Mouse (Mus musculus) embryo, embryonic 9.5 days (tissue): ENCODE data around the gene Sfpq.
"Not testable (repeated sequence)": the region's sequence is repeated elsewhere in the genome, so short reads cannot be mapped to it uniquely, and the experiment has no call there.

Experiments used
- DNase-seq: peaks from one replicate; pipeline ENCODE4 v3.0.0-alpha.2; 2017; ENCODE audit errors: extremely low spot score

The Sfpq gene

GRCm38 (mm10) chr4:127021151-127021945 lies at the start of gene Sfpq:
Gene Sfpq, plus strand, starts transcription at chr4:127021324.
- peak; percentile 99 for DNase-seq

DNA sequence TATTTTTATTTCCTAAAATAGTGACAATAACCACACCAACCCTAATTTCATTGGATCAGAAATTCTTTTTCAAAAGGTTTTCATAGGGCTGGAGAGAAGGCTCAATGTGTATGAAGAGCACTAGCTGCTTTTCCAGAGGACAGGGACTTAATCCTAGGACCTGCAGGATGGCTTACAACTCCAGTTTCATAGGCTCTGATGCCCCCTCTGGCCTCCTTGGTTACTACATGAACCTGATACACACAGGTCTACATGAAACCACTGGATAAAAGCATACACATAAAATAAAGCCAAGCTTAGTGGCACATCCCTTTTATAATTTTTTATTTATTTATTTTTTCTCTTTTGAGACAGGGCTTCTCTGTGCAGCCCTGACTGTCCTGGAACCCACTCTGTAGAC lies 43.7 kb upstream of the Sfpq start:
- no peak for DNase-seq

- DNase-seq, result no peak
These were observed 42.4 kb upstream of the Sfpq start for GRCm38 (mm10) chr4:126978706-126979105.

- DNase-seq, result no peak
These were observed 37.8 kb upstream of the Sfpq start for GRCm38 (mm10) chr4:126983321-126983720.

DNA sequence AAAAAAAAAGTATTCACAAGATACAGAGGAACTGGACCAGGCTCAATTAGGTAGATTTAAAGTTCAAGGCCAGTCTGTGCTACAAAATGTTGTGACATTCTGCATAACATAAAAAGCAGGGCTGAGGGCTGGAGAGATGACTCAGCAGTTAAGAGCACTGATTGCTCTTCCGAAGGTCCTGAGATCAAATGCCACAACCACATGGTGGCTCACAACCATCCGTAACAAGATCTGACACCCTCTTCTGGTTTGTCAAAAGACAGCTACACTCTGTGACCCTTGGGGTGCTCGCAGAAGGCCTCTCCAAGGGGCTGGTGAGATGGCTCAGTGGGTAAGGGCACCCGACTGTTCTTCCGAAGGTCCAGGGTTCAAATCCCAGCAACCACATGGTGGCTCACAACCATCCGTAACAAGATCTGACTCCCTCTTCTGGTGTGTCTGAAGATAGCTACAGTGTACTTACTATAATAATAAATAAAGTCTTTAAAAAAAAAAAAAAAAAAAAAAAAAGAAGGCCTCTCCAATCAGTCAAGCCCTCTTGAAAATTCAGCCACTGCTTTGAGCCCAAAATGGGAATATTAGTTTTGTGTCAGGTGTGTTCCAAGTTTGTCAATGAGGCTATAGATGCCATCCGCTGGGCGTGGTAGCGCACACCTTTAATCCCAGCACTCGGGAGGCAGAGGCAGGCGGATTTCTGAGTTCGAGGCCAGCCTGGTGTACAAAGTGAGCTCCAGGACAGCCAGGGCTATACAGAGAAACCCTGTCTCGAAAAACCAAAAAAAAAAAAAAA lies 37.2 kb upstream of the Sfpq start:
- not testable (repeated sequence) for DNase-seq

DNA sequence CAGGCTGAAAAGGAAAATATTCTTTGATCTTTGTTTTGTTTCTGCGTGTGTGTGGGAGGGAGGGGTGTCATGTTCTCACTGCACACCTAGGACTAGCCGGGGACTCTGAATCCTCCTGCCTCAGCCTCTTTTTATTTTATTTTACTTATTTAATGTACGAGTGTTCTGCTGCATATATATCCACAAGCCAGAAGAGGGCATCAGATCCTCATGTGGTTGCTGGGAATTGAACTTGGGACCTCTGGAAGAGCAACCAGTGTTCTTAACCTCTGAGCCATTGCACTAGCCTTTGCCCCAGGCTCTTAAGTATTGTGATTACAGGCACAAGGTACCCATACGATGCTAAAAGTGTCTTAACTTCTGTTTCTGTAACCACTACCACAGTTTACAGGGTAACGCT lies 34.4 kb upstream of the Sfpq start:
- no peak for DNase-seq

GRCm38 (mm10) chr4:126988503-126988902 lies 32.6 kb upstream of the Sfpq start:
- no peak for DNase-seq

GRCm38 (mm10) chr4:126990553-126990952 lies 30.6 kb upstream of the Sfpq start:
- no peak for DNase-seq

DNA sequence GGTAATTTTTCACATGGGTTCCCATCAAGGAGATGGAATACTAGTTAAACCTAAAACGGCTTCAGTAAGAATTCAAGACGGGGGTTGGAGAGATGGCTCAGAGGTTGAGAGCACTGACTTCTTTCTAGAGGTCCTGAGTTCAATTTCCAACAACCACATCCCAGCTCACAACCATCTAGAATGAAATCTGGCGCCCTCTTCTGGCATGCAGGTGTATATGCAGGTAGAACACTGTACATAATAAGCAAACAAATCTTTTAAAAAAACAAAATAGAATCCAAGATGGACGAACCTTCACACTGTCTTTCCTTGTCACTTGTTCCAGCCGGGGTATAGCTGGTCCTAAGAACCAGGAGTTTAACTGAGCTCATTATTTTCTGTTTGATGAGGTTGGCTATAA lies 28.8 kb upstream of the Sfpq start:
- no peak for DNase-seq

GRCm38 (mm10) chr4:126999372-126999771 lies 21.8 kb upstream of the Sfpq start:
- DNase-seq, result not testable (repeated sequence)

GRCm38 (mm10) chr4:127000601-127001105 lies 20.5 kb upstream of the Sfpq start:
- DNase-seq, result no peak

- no peak for DNase-seq
These were observed 16.7 kb upstream of the Sfpq start for GRCm38 (mm10) chr4:127004384-127004783.

GRCm38 (mm10) chr4:127005113-127005936 lies 15.8 kb upstream of the Sfpq start:
- DNase-seq, result peak; percentile 82

GRCm38 (mm10) chr4:127015294-127015993 lies 5.7 kb upstream of the Sfpq start:
- DNase-seq, result peak; percentile 88

GRCm38 (mm10) chr4:127016366-127016765 lies 4.8 kb upstream of the Sfpq start:
- DNase-seq, result no peak

DNA sequence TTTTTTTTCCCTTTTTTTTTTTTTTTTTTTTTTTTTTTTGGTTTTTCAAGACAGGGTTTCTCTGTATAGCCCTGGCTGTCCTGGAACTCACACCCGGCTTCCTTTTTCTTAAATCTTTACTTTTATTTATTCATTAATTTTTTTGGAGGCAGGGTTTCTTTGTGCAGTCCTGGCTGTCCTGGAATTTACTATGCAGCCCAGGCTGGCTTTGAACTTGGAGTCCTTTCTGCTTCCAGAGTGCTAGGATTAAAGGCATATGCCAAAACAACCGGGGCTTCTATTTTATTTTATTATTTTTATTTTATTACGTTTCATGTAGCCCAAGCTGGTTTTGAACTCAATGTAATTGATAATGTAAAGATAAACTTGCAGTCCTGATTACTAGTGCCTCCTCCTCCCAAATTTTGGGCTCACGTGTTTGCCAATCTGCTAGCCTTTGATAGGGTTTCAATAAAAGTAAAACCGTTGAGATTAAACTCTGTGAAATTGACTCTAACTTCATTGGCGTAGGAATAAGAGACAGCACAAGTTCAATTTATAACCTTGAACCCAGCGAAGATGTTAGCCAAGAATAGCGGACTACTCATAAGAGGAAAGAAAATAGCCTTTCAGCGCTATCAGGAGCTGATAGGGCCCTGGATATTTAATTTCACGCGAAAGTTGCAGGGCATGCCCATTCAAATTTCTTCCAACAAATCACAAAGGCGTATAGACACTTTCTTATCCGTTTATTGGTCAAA lies 543 bp upstream of the Sfpq start:
- DNase-seq, result no peak

DNA sequence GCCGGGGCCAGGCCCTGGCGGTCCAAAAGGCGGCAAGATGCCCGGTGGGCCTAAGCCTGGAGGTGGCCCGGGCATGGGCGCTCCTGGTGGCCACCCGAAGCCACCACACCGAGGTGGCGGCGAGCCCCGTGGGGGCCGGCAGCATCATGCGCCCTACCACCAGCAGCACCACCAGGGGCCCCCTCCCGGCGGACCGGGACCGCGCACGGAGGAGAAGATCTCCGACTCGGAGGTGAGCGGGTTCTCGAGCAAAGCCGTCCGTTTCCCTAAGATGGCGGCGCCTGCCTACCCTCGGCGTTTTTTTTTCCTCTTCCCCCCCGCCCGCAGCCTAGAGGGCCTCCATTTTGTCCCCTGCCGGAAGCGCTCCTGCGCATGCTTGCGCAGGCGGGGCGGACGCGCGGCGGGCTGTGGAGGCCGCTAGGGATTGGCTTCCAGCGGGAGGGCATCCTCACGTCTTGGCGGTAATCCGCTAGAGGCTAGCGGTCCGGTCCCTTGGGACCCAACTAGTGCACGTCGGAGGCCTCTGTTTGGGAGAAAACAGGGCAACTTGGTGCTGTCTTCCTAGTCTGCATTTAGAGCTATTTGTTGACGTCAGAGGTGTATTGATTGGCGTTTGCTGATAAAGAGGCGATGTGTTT lies 984 bp downstream of the Sfpq start:
- peak; percentile 88 for DNase-seq

- DNase-seq, result no peak
These were observed 2.1 kb downstream of the Sfpq start for GRCm38 (mm10) chr4:127023201-127023600.

DNA sequence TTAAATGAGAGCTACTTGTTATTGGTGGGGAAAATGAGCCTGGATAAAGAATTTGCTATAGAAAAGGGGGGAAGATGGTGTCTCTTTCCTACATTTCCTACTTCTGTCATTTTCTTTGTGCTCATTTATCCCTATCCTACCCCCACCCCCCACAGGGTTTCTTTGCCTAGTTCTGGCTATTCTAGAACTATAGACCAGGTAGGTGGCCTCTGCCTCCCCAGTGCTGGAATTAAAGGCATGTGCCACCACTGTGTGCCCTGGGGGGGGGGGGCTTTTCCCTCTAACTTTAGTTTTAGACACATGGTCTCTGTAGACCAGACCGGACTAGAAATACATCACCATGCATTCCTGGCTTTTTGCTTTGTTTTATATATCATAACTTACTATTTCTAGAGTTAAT lies 3.1 kb downstream of the Sfpq start:
- DNase-seq, result no peak

- DNase-seq, result no peak
These were observed 5.7 kb downstream of the Sfpq start for GRCm38 (mm10) chr4:127026826-127027225.
